Mouse (Mus musculus): ENCODE measurements around the gene Olfr9. TPM values are rescaled to one million over a fixed set of nuclear protein-coding genes. Genes with fewer than 3 reads are reported as not detected.

Gene Olfr9
- total and polyA plus RNA-seq, 2 experiments from 2014 or later, result not detected

DNA sequence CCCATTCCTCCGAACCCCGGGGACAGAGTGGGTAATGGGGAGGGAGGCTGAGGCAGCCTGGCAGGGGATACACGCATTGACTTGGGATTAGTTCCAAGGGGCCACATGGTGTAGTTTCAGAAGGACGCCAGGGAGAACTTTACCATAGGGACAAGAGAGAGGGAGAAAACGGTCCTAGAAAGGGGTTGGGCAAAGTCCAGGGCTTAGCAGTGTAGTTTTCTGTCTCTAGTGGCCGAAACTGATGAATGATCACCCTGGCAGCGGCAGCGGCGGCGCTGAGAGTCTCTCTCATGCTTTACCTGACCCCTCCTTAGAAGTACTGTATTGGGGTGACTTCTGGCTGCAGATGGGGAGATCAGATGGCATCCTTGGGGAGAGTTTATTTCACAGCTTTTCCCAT lies 30.9 kb upstream of the Olfr9 start:
- no peak for TF ChIP-seq EP300 (IDR thresholded peaks at IDR 0.05; ENCODE audit: low read depth)
- no peak for TF ChIP-seq CTCF (IDR thresholded peaks at IDR 0.05; ENCODE audit: low read depth)
- no peaks in the 10 kb centered on the region for H3K9me3 ChIP-seq (replicated peaks; ENCODE audit: control insufficient read depth, low read length)
- no peaks in the 10 kb centered on the region for H3K27me3 ChIP-seq (ENCODE audit: control insufficient read depth, insufficient read depth, low read length)
- H3K36me3 ChIP-seq (replicated peaks; ENCODE audit: control insufficient read depth, insufficient read depth, low read length), result 0 out of 2 replicates have a peak, but pooled peaks cover 3% of the 10 kb centered on the region
- H3K4me2 ChIP-seq (ENCODE audit: low read depth, low read length), result no peak overlapping the region
- H3K9ac ChIP-seq (replicated peaks; ENCODE audit: low read depth, low read length), result no peak overlapping the region
- no peaks in the 10 kb centered on the region for H3K4me1 ChIP-seq (ENCODE audit: control insufficient read depth, insufficient read depth)
- no peak overlapping the region for H3K4me3 ChIP-seq (ENCODE audit: low read depth, low read length)
- no peak overlapping the region for H3K27ac ChIP-seq (ENCODE audit: low read depth)
- no peak for DNase-seq (ENCODE audit: low spot score)
- WGBS, result 67% methylated on average over 10 of the region's 10 CpGs
- no peak for ATAC-seq (ENCODE audit: insufficient read depth, low read depth)

GRCm38 (mm10) chr10:128960142-128960541 lies 29.1 kb upstream of the Olfr9 start:
- 64% methylated on average over 4 of the region's 4 CpGs for WGBS

GRCm38 (mm10) chr10:128960590-128961584 lies 28.3 kb upstream of the Olfr9 start, which contains the start of gene Mettl7b:
TSS of gene Mettl7b (minus strand) at chr10:128960988.
- no peak within 1 kb of the TSS for H3K4me2 ChIP-seq (ENCODE audit: low read depth, low read length)
- DNase-seq (ENCODE audit: low spot score) (no peak), ATAC-seq (ENCODE audit: insufficient read depth, low read depth) (no peak)
- no peaks in the 10 kb centered on the region for H3K36me3 ChIP-seq (replicated peaks; ENCODE audit: control insufficient read depth, insufficient read depth, low read length)
- H3K4me1 ChIP-seq (ENCODE audit: control insufficient read depth, insufficient read depth), result no peaks in the 10 kb centered on the region
- H3K4me3 ChIP-seq (ENCODE audit: low read depth, low read length), result no peak within 1 kb of the TSS
- peak within 1 kb of the TSS; percentile 44; the same call in 1 of the 2 replicates for H3K27ac ChIP-seq (ENCODE audit: low read depth)
- no peak for TF ChIP-seq CTCF (IDR thresholded peaks at IDR 0.05; ENCODE audit: low read depth)
- H3K9me3 ChIP-seq (replicated peaks; ENCODE audit: control insufficient read depth, low read length), result no peaks in the 10 kb centered on the region
- WGBS, result 64% methylated on average over 12 of the region's 12 CpGs
- no peaks in the 10 kb centered on the region for H3K27me3 ChIP-seq (ENCODE audit: control insufficient read depth, insufficient read depth, low read length)
- H3K9ac ChIP-seq (replicated peaks; ENCODE audit: low read depth, low read length), result no peak within 1 kb of the TSS

More at GRCm38 (mm10) chr10:128960142-128960541, 29.1 kb upstream of the Olfr9 start:
- no peaks in the 10 kb centered on the region for H3K4me1 ChIP-seq (ENCODE audit: control insufficient read depth, insufficient read depth)
- H3K36me3 ChIP-seq (replicated peaks; ENCODE audit: control insufficient read depth, insufficient read depth, low read length), result no peaks in the 10 kb centered on the region
- H3K4me3 ChIP-seq (ENCODE audit: low read depth, low read length), result no peak overlapping the region
- DNase-seq (ENCODE audit: low spot score), result no peak
- H3K9ac ChIP-seq (replicated peaks; ENCODE audit: low read depth, low read length), result no peak overlapping the region
- H3K27ac ChIP-seq (ENCODE audit: low read depth), result no peak overlapping the region
- H3K27me3 ChIP-seq (ENCODE audit: control insufficient read depth, insufficient read depth, low read length), result no peaks in the 10 kb centered on the region
- ATAC-seq (ENCODE audit: insufficient read depth, low read depth), result no peak
- no peaks in the 10 kb centered on the region for H3K9me3 ChIP-seq (replicated peaks; ENCODE audit: control insufficient read depth, low read length)
- no peak for TF ChIP-seq EP300 (IDR thresholded peaks at IDR 0.05; ENCODE audit: low read depth)
- H3K4me2 ChIP-seq (ENCODE audit: low read depth, low read length), result no peak overlapping the region

- no peak for ATAC-seq (ENCODE audit: insufficient read depth, low read depth)
- no peak for DNase-seq (ENCODE audit: low spot score)
- Histone ChIP-seq H3K9ac (replicated peaks; ENCODE audit: low read depth, low read length) (no peak overlapping the region), H3K4me2 (ENCODE audit: low read depth, low read length) (no peak overlapping the region), H3K27me3 (ENCODE audit: control insufficient read depth, insufficient read depth, low read length) (no peaks in the 10 kb centered on the region), H3K4me1 (ENCODE audit: control insufficient read depth, insufficient read depth) (no peaks in the 10 kb centered on the region), H3K4me3 (ENCODE audit: low read depth, low read length) (no peak overlapping the region), H3K9me3 (replicated peaks; ENCODE audit: control insufficient read depth, low read length) (no peaks in the 10 kb centered on the region), H3K27ac (ENCODE audit: low read depth) (no peak overlapping the region), H3K36me3 (replicated peaks; ENCODE audit: control insufficient read depth, insufficient read depth, low read length) (no peaks in the 10 kb centered on the region)
- TF ChIP-seq EP300 (IDR thresholded peaks at IDR 0.05; ENCODE audit: low read depth) (no peak), CTCF (IDR thresholded peaks at IDR 0.05; ENCODE audit: low read depth) (no peak)
- WGBS, result 81% methylated on average over 2 of the region's 2 CpGs
These were observed 24.3 kb upstream of the Olfr9 start for GRCm38 (mm10) chr10:128964961-128965360.

DNA sequence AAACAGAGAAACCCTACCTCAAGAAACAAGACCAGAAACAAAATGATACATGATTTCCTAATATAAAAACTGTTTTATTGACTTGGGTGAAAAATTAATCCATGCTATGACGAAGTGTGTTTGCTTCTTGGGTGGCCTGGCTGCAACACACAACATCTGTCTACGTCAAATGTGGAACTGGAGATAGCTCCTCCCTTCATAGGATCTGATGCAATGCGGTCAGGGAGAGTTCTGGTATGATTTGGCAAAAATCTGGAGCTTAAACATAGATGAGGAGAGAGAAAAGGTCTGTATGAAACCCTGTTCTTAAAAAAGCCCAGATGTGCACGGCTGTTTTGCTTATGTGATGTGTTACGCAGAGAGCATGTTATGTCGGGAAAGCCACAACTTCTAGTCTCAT lies 23.4 kb upstream of the Olfr9 start:
- no peak overlapping the region for H3K4me2 ChIP-seq (ENCODE audit: low read depth, low read length)
- H3K9me3 ChIP-seq (replicated peaks; ENCODE audit: control insufficient read depth, low read length), result no peaks in the 10 kb centered on the region
- H3K27ac ChIP-seq (ENCODE audit: low read depth), result no peak overlapping the region
- H3K4me3 ChIP-seq (ENCODE audit: low read depth, low read length), result no peak overlapping the region
- H3K9ac ChIP-seq (replicated peaks; ENCODE audit: low read depth, low read length), result no peak overlapping the region
- WGBS, result 74% methylated on average over 6 of the region's 6 CpGs
- ATAC-seq (ENCODE audit: insufficient read depth, low read depth) (no peak), DNase-seq (ENCODE audit: low spot score) (no peak)
- TF ChIP-seq EP300 (IDR thresholded peaks at IDR 0.05; ENCODE audit: low read depth) (no peak), CTCF (IDR thresholded peaks at IDR 0.05; ENCODE audit: low read depth) (no peak)
- H3K36me3 ChIP-seq (replicated peaks; ENCODE audit: control insufficient read depth, insufficient read depth, low read length), result no peaks in the 10 kb centered on the region
- H3K4me1 ChIP-seq (ENCODE audit: control insufficient read depth, insufficient read depth), result no peaks in the 10 kb centered on the region
- H3K27me3 ChIP-seq (ENCODE audit: control insufficient read depth, insufficient read depth, low read length), result no peaks in the 10 kb centered on the region

Measured in heart, postnatal 0 days (tissue).